Mouse (Mus musculus): Measurements from ENCODE around the gene Gpr153. TPM values are rescaled to one million over a fixed set of nuclear protein-coding genes. Genes with fewer than 3 reads are reported as not detected.
A peak's percentile ranks its signal among the peaks of the same experiment; 100 is the strongest.

Gpr153 gene
- total and polyA plus RNA-seq, 3 experiments = 0.30 to 1.4 (median 0.70) TPM

DNA sequence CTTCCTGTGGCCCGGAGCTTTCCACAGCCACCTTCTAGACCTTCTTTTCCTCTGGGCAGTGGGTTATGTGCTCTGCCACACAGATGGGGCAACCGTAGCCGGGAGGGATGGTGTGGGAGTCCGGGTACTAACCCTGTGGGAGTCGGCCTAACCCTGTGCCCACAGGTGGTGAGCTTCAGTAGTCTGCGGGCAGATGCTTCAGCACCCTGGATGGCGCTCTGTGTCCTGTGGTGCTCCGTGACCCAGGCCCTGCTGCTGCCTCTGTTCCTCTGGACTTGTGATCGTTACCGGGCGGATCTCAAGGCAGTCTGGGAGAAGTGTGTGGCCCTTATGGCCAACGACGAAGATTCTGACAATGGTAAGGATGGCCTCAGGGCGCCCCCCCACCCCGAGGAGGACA is 7.6 kb downstream of the Gpr153 start:
- Histone ChIP-seq H3K9ac (ENCODE audit: insufficient read depth, low read depth) (no peak overlapping the region), H3K27me3 (replicated peaks) (peaks cover 30% of the 10 kb centered on the region), H3K4me3 (replicated peaks in 1 of 3; ENCODE audit: low read depth in 2 of 3, low read length in 2 of 3, poor library complexity in 1 of 3) (no peak overlapping the region), H3K4me2 (ENCODE audit: insufficient read depth, low read depth, poor library complexity, severe bottlenecking) (no peak overlapping the region), H3K27ac (ENCODE audit: insufficient read depth, low read depth) (no peak overlapping the region), H3K9me3 (replicated peaks; ENCODE audit: low read length) (peaks cover 5% of the 10 kb centered on the region), H3K79me2 (replicated peaks; ENCODE audit: control insufficient read depth, extremely low read depth, insufficient read depth, poor library complexity, severe bottlenecking) (no peaks in the 10 kb centered on the region), H3K36me3 (replicated peaks in 1 of 2; ENCODE audit: control insufficient read depth in 1 of 2, insufficient read depth in 1 of 2, low read length in 1 of 2) (peaks cover 0 to 16% of the 10 kb centered on the region in 2 experiments), H3K4me1 (ENCODE audit: control insufficient read depth in 1 of 2, insufficient read depth in 2 of 2) (peaks cover 9 to 15% of the 10 kb centered on the region in 2 experiments)
- in situ Hi-C loops (cut with MboI; ENCODE audit: low pct_ligation_motif_present, low pct_unique_long_range_greater_than_20kb, low sequenced_read_pairs) (loop anchor here (25.0 kb wide), 1 partner anchor 1831 kb away; no protein-coding TSS in a partner anchor), dilution Hi-C loops (cut with MboI; ENCODE audit: extremely low pct_ligation_motif_present, extremely low pct_unique_long_range_greater_than_20kb, low sequenced_read_pairs) (no loop called here)
- DNase-seq (ENCODE audit: extremely low read depth) = no peak
- TF ChIP-seq POLR2A (IDR thresholded peaks at IDR 0.05; ENCODE audit: low read depth, low read length) = no peak
- TF ChIP-seq POLR2AphosphoS2 (IDR thresholded peaks at IDR 0.05; ENCODE audit: low read depth, low read length) = no peak
- no peak for TF ChIP-seq NELFE (IDR thresholded peaks at IDR 0.05; ENCODE audit: low read depth, low read length)
- TF ChIP-seq JUND (conservative IDR thresholded peaks at IDR 0.05; ENCODE audit: low read depth, low read length) = no peak
- no peak for TF ChIP-seq KAT2A (IDR thresholded peaks at IDR 0.05; ENCODE audit: insufficient replicate concordance, low read length)
- TF ChIP-seq ZMIZ1 (IDR thresholded peaks at IDR 0.05; ENCODE audit: low read depth, low read length) = no peak
- TF ChIP-seq MYC (IDR thresholded peaks at IDR 0.05; ENCODE audit: low read depth, low read length) = no peak
- TF ChIP-seq ZNF384 (IDR thresholded peaks at IDR 0.05; ENCODE audit: low read depth, low read length) = no peak
- TF ChIP-seq BHLHE40 (IDR thresholded peaks at IDR 0.05; ENCODE audit: low read depth, low read length) = no peak
- no peak for TF ChIP-seq MXI1 (IDR thresholded peaks at IDR 0.05; ENCODE audit: low read depth, low read length)
- no peak for TF ChIP-seq EP300 (IDR thresholded peaks at IDR 0.05; ENCODE audit: low read length)

DNA sequence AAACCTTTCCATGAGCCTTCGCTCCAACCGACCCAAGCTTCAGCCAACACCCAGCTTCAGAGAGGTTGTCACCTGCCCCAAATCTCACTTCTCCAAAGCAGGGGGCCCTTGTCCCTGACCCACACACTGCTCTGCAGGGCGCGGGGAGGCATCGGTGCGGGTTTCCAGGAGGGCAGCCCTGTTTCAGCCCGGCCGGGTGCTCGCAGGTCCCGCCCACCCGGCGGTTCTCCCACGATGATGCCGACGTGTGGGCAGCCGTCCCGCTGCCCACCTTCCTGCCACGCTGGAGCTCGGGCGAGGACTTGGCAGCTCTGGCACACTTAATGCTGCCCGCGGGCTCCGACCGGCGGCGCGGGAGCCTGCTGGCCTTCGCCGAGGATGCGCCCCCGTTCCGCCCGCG is 8.7 kb downstream of the Gpr153 start:
- H3K79me2 ChIP-seq (replicated peaks; ENCODE audit: control insufficient read depth, extremely low read depth, insufficient read depth, poor library complexity, severe bottlenecking) = no peaks in the 10 kb centered on the region
- in situ Hi-C loops (cut with MboI; ENCODE audit: low pct_ligation_motif_present, low pct_unique_long_range_greater_than_20kb, low sequenced_read_pairs) = loop anchor here (25.0 kb wide), 1 partner anchor 1830 kb away; no protein-coding TSS in a partner anchor
- peak overlapping the region; percentile 69 for H3K4me2 ChIP-seq (ENCODE audit: insufficient read depth, low read depth, poor library complexity, severe bottlenecking)
- peak overlapping the region in 1 of 3 experiments; percentile 36 for H3K4me3 ChIP-seq (replicated peaks in 1 of 3; ENCODE audit: low read depth in 2 of 3, low read length in 2 of 3, poor library complexity in 1 of 3)
- H3K9ac ChIP-seq (ENCODE audit: insufficient read depth, low read depth) = no peak overlapping the region
- dilution Hi-C loops (cut with MboI; ENCODE audit: extremely low pct_ligation_motif_present, extremely low pct_unique_long_range_greater_than_20kb, low sequenced_read_pairs) = no loop called here
- TF ChIP-seq USF2 (conservative IDR thresholded peaks at IDR 0.05; ENCODE audit: low read depth, low read length) (no peak), MXI1 (IDR thresholded peaks at IDR 0.05; ENCODE audit: low read depth, low read length) (no peak), TBP (conservative IDR thresholded peaks at IDR 0.05; ENCODE audit: low read depth, low read length) (no peak), NELFE (IDR thresholded peaks at IDR 0.05; ENCODE audit: low read depth, low read length) (no peak), ZC3H11A (IDR thresholded peaks at IDR 0.05; ENCODE audit: low read depth, low read length) (no peak), CHD2 (IDR thresholded peaks at IDR 0.05; ENCODE audit: low read length) (no peak), JUN (IDR thresholded peaks at IDR 0.05; ENCODE audit: insufficient read depth, low read depth, low read length) (no peak), EP300 (IDR thresholded peaks at IDR 0.05; ENCODE audit: low read length) (no peak), CHD1 (IDR thresholded peaks at IDR 0.05; ENCODE audit: low read depth, low read length) (no peak), ELF1 (IDR thresholded peaks at IDR 0.05; ENCODE audit: low read depth, low read length) (no peak), ZKSCAN1 (IDR thresholded peaks at IDR 0.05; ENCODE audit: borderline replicate concordance, low read depth, low read length) (no peak), ZMIZ1 (IDR thresholded peaks at IDR 0.05; ENCODE audit: low read depth, low read length) (no peak)
- peaks cover 5% of the 10 kb centered on the region for H3K9me3 ChIP-seq (replicated peaks; ENCODE audit: low read length)
- peaks cover 0 to 16% of the 10 kb centered on the region in 2 experiments for H3K36me3 ChIP-seq (replicated peaks in 1 of 2; ENCODE audit: control insufficient read depth in 1 of 2, insufficient read depth in 1 of 2, low read length in 1 of 2)
- DNase-seq (ENCODE audit: extremely low read depth) = no peak
- peaks cover 9 to 15% of the 10 kb centered on the region in 2 experiments for H3K4me1 ChIP-seq (ENCODE audit: control insufficient read depth in 1 of 2, insufficient read depth in 2 of 2)
- peaks cover 39% of the 10 kb centered on the region for H3K27me3 ChIP-seq (replicated peaks)
- H3K27ac ChIP-seq (ENCODE audit: insufficient read depth, low read depth) = no peak overlapping the region

Data from CH12.LX (cell line).